Mouse (Mus musculus) kidney, postnatal 14 days (tissue): ENCODE data around the gene Asb15.

ENCODE experiments used
- DNase-seq: peaks from one replicate; pipeline ENCODE4 v3.0.0; 2022; ENCODE audit warnings: mixed read lengths

Gene Asb15

DNA sequence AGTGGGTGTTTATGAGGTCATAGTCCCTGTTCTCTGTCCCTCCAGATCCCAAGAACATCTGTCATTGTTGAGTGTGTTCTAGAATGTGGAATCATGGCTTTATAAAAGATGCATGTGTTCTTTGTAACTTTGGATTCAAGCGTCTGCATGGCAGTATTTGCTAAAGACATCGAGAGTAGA, at the start of gene Asb15:
Asb15 (plus strand) TSS at position 81 of the 180 bp plus-strand sequence.
- no peak for DNase-seq

DNA sequence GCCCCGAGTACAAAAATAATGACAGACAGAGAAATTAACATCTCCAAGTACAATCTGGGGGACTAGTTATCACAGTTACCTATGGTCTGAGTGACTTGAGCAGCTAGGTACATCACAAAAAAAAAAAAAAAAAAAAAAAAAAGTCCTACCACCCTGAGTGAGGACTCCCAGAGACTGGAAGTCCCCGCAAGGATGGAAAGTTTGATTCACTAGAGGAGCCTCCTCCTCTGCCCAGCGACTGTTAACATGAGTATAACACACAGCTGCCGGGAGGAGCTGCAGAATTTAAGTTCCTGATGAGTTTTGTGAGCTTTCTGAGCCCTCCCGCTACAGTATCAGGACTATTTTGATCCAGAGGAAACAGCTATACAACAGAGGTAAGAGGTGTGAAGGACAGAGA, 41.4 kb upstream of the Asb15 start:
- DNase-seq: no peak

GRCm38 (mm10) chr6:24490341-24490740, 37.6 kb upstream of the Asb15 start:
- DNase-seq: no peak

GRCm38 (mm10) chr6:24504141-24504540, 23.8 kb upstream of the Asb15 start:
- DNase-seq: no peak

GRCm38 (mm10) chr6:24514552-24515284, 13.2 kb upstream of the Asb15 start, which contains the start of gene Iqub:
TSS of gene Iqub (minus strand) at chr6:24515067.
- DNase-seq: peak; percentile 64

GRCm38 (mm10) chr6:24516197-24516596, 11.7 kb upstream of the Asb15 start:
- peak; percentile 41 for DNase-seq

DNA sequence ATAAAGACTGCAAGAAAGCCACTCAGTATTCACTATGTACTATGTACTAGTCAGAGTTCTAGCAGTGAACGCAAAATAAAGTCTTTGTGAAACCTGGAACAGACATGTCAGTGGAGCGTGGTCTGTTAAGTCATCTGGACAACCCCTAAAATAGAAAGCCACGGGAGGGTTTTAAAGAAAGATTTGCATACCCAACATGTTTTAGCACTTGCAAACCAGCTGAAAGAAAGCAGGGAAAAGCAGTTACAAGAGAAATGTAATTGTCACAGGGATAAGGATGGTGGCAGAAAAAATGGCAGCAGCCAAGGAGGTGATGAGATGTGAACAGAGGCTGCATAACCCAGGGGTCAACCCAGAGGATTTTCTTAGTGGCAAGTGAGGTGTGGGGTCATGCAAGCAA, 2.2 kb upstream of the Asb15 start:
- no peak for DNase-seq

DNA sequence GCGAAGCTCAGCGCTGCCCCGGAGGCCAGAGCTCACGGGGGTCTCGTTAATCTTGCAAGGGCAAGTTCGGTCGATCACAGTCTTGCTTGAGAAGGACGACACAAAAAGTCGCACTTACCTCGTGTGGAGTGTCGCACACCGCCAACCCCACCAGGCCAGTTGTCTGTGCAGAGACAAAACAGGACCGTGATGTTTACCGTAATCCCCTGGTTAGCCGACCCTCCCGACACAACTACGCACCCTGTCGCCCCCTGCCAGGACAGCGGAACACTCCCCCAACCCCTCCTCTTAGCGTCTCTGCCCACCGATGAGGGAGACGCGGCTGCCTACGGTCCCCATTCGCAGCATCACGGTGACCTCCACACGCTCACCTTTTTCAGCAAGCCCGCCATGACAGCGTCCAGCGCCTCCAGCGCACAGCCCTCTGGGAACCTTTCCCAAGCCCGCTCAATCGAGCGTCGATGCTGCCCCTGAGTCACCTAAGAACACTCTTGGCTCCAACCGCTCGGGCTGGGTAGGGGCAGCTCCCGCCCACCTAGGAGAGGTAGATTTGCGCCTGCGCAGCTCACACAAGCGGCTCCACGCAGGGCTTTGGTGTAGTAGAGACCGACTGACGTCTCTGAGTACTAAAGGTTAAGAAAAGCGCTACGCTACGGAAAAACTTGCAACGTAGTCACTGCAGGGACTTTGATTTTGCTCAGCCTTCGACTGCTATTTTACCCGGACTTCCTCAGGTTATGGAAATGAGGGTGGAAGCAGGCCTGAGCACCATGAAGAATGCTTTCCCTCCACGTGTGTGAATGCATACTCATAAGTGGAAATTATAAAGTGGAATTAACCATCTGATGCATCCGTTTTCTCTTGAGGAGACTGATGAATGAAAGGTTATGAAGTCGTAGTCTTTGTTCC, 535 bp upstream of the Asb15 start, which contains the start of gene Ndufa5:
Ndufa5 (minus strand) TSS at position 859 of the 909 bp plus-strand sequence.
- peak; percentile 96 for DNase-seq

DNA sequence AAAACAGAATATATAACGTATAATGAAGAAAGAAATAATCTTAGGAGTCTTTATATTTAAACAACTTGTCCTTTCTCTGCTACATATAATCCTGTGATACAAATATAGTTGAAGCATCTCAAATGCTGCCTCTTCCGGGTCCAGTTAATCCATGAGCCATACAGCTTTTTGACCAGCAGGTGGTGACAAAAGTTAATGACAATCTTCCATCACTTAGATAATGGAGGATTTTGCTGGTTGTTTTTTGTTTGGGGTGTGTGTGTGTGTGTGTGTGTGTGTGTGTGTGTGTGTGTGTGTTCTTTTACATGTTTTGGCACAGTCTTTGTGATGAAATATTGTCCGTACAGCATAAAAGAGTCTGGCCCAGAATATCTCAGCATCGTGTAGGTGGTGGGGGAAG, 2.2 kb downstream of the Asb15 start:
- peak; percentile 74 for DNase-seq

- no peak for DNase-seq
Measured at GRCm38 (mm10) chr6:24530711-24531420, 2.9 kb downstream of the Asb15 start.

GRCm38 (mm10) chr6:24532804-24533203, 4.9 kb downstream of the Asb15 start:
- DNase-seq: no peak

GRCm38 (mm10) chr6:24538435-24538834, 10.5 kb downstream of the Asb15 start:
- DNase-seq: no peak

DNA sequence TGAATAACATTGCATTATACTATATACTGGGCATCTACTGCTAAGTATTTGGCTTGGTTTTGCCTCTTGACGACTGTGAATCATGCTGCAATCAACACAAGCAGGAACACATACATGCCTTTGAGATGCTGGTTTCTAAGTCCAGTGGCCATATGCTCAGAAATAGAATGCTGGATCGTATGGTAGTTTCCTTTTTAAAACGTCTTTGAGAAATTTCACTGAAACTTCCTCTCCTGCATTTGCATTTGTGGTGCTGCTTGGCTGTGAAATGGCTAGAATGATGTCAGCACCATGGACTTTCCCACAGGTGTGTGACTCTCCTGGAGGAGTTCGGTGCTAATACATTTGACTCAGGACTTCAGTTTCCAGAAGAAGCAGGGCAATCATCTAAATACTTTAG, 12.2 kb downstream of the Asb15 start:
- no peak for DNase-seq

DNA sequence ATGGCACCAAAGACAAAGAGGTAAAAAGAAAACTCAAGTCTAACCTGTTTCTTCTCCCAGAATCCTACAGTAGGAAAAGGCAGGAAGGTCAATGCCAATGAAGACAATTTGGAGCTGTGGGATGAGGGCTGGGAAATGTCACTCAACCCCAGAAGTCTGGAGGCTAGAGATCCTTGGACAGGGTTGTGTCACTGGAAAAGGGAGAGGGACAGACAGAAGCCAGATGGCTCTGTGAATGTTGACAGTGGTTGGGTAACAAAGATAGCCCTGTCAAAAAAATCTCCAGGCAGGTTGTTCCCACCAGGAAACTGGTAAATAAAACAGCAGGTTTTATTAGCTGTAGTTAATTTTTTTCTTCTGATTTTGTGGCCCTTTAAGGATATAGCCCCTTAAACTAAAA, 14.4 kb downstream of the Asb15 start:
- DNase-seq: no peak

GRCm38 (mm10) chr6:24543119-24543591, 15.2 kb downstream of the Asb15 start:
- no peak for DNase-seq

DNA sequence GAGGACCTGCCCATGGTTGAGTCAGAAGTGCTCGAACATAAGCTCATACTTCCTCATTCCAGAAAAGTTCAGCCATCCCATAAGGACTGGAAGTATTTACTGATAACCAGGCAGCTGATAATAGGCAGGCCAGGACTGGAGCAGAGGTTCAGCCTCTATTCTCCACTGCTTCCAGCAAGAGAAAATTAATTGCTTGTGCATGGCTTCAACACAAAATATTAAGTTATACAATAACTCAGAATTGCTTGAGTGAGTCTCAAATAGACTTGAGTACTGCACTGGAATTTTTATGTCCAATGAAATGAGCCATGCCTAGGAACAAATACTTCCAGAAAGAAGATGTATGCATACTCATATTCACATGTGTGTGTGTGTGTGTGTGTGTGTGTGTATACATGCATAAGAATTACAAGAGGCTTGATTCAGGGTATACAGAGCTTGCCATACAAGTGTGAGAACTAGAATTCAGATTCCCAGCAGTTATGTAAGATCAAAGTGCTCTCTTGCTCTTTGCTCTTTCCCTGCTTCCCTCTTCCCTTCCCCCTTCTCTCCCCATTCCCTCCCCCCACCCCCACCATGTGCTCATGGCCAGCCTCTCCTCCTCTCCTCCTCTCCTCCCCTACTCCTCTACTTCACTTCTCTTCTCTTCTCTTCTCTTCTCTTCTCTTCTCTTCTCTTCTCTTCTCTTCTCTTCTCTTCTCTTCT, 18.9 kb downstream of the Asb15 start:
- peak; percentile 52 for DNase-seq

GRCm38 (mm10) chr6:24549801-24550200, 21.9 kb downstream of the Asb15 start:
- DNase-seq: no peak

DNA sequence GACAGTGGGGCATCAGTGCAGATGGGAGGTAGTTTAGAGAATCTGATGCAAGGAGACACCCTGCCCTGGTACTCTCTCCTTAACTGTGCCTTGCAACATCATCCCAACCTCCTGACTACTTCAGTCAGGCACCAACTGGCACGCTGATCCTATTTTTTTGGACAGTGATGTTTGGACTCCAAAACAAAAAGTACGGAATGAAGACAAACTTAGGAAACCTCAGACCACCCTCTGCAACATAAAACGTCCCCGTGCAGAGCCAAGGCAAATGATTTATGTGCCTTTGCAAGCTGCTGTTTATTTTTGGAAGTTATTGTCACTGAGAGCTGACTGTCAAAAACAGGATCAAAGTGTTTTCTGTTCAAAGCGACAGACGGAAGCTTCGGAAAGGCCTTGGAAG, 24.1 kb downstream of the Asb15 start:
- no peak for DNase-seq

GRCm38 (mm10) chr6:24554427-24555086, 26.6 kb downstream of the Asb15 start:
- DNase-seq: no peak

GRCm38 (mm10) chr6:24555488-24555887, 27.5 kb downstream of the Asb15 start:
- no peak for DNase-seq

- no peak for DNase-seq
Measured at GRCm38 (mm10) chr6:24564081-24564480, 36.1 kb downstream of the Asb15 start.

DNA sequence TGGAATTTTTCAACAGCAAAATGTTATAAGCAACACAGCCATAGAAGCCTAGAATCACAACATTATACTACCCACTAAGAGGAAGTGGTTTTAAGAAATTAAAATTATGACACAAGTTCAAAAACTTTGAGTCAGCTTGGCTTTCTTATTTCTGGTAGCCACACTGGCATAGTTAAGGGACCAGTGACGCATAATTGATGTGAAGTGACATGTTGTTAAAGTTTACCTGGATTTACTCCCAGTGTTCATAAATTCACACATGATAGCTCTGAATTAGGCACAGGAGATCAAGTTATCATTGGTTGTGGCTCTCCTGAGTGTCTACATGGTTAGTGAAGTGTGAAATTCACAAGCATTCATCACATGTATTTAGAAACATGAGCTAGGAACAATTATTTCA, 36.9 kb downstream of the Asb15 start:
- DNase-seq: no peak
